Mouse (Mus musculus) limb, embryonic 11.5 days (tissue): ENCODE measurements around the gene Atg4a. TPM values are rescaled to one million over a fixed set of nuclear protein-coding genes. Genes with fewer than 3 reads are reported as not detected.

Source experiments
- ATAC-seq: fragments of 200-750 bp; cut with Nextera tagmentation; 2 replicates; pipeline ENCODE4 v1.8.0; 2017; ENCODE audit warnings: low read depth; ENCODE audit not compliant: insufficient number of reproducible peaks, low FRiP score, low TSS enrichment
- DNase-seq: peaks from one replicate; pipeline ENCODE4 v3.0.0-alpha.2; 2015; ENCODE audit warnings: low spot score
- H3K27ac ChIP-seq: fragments of 300-500 bp; sonication (generic); replicated peaks from 2 replicates; pipeline ENCODE4 v1.5.1; 2014; ENCODE audit warnings: low read depth, mild to moderate bottlenecking, low read length
- H3K27me3 ChIP-seq: fragments of 300-500 bp; sonication (generic); 2 replicates; pipeline ENCODE4 v1.6.1; 2014; ENCODE audit warnings: mild to moderate bottlenecking, low read length, mixed read lengths; ENCODE audit not compliant: control insufficient read depth, insufficient read depth
- H3K36me3 ChIP-seq: fragments of 300-500 bp; sonication (generic); 2 replicates; pipeline ENCODE4 v1.6.1; 2014; ENCODE audit warnings: mild to moderate bottlenecking, low read length, moderate library complexity, mixed read lengths; ENCODE audit not compliant: control insufficient read depth, insufficient read depth
- H3K4me1 ChIP-seq: fragments of 300-500 bp; sonication (generic); 2 replicates; pipeline ENCODE4 v1.6.1; 2014; ENCODE audit warnings: low read length, mixed read lengths; ENCODE audit not compliant: control insufficient read depth, insufficient read depth
- H3K4me2 ChIP-seq: fragments of 300-500 bp; sonication (generic); 2 replicates; pipeline ENCODE4 v1.6.1; 2014; ENCODE audit warnings: low read depth, mild to moderate bottlenecking, moderate library complexity; ENCODE audit not compliant: severe bottlenecking
- H3K4me3 ChIP-seq: fragments of 300-500 bp; sonication (generic); 2 replicates; pipeline ENCODE4 v1.5.1; 2014; ENCODE audit warnings: low read depth, low read length
- H3K9ac ChIP-seq: fragments of 300-500 bp; sonication (generic); 2 replicates; pipeline ENCODE4 v1.6.1; 2014; ENCODE audit warnings: mild to moderate bottlenecking, low read length
- H3K9me3 ChIP-seq: fragments of 300-500 bp; sonication (generic); 2 replicates; pipeline ENCODE4 v1.6.1; 2016; ENCODE audit warnings: low read length; ENCODE audit not compliant: control insufficient read depth
- WGBS: fragments of 180-500 bp; shearing (Covaris S2); extraction: QIAGEN DNeasy Blood & Tissue Kit; methylation state at CpG from one replicate; pipeline ENCODE4 v1.1.7; 2014; 5-methylcytosine and 5-hydroxymethylcytosine counted together
- polyA plus RNA-seq: library from polyadenylated mRNA; unstranded; fragments of >200 nt; fragmentation: Nextera tagmentation; extraction: Ambion mirVana; gene quantifications from 2 replicates; pipeline ENCODE4 v1.2.1, GENCODE M21; 2014

Gene Atg4a
- polyA plus RNA-seq, 1 experiment from 2014 or later = 15.3 TPM

DNA sequence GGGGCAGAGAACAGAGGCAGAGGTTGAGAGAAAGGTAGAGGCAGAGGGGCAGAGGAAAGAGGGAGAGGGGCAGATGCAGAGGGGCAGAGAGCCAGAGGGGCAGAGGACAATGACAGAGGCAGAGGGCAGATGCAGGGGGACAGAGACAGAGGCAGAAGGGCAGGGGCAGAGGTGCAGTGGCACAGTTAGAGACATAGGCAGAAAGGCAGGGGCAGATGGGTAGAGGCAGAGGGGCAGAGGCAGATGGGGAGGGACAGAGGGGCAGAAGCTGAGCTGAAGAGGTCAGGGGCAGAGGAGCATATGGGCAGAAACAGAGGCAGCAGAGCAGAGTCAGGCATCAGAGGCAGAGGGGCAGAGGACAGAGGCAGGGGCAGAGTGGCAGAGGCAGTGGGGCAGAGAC lies 42.2 kb downstream of the Atg4a start:
- no peaks in the 10 kb centered on the region for H3K9me3 ChIP-seq
- no peaks in the 10 kb centered on the region for H3K36me3 ChIP-seq
- peaks cover 14% of the 10 kb centered on the region for H3K27me3 ChIP-seq
- DNase-seq (no peak), ATAC-seq (no peak)
- no peak overlapping the region for H3K4me2 ChIP-seq
- no peak overlapping the region for H3K4me3 ChIP-seq
- H3K4me1 ChIP-seq = no peaks in the 10 kb centered on the region
- no peak overlapping the region for H3K27ac ChIP-seq
- no peak overlapping the region for H3K9ac ChIP-seq

DNA sequence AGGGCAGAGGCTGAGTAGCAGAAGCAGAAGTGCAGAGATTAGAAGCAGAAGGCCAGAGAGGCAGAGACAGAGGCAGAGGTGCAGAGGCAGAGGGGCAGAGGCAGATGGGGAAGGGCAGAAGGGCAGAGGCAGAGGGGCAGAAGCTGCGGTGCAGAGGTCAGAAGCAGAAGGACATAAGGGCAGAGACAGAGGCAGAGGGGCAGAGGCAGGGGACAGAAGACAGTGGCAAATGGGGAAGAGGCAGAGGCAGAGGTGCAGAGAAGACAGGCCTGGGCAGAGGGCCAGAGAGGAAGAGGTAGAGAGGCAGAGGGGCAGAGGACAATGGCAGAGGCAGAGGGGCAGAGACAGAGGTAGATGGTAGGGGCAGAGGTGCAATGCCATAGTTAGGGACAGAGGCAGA lies 193.0 kb downstream of the Atg4a start:
- Histone ChIP-seq H3K4me3 (no peak overlapping the region), H3K36me3 (no peaks in the 10 kb centered on the region), H3K4me1 (no peaks in the 10 kb centered on the region), H3K9me3 (no peaks in the 10 kb centered on the region), H3K4me2 (no peak overlapping the region), H3K27me3 (peaks cover 25% of the 10 kb centered on the region), H3K9ac (no peak overlapping the region), H3K27ac (no peak overlapping the region)
- ATAC-seq (no peak), DNase-seq (no peak)
- WGBS = 43% methylated on average over 1 of the region's 1 CpGs

DNA sequence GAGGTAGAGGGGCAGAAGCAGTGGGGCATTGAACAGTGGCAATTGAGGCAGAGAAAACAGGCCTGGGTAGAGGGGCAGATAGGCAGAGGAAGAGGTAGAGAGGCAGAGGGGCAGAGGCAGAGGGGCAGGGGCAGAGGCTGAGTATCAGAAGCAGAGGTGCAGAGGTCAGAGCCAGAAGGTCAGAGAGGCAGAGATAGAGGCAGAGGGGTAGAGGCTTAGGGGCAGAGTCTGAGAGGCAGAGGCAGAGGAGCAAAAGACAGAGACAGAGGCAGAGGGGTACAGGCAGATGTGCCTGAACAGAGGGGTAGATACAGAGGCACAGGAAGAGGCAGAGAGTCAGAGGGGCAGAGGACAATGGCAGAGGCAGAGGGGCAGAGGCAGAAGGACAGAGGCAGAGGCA lies 193.6 kb downstream of the Atg4a start:
- H3K9me3 ChIP-seq = no peaks in the 10 kb centered on the region
- H3K4me1 ChIP-seq = no peaks in the 10 kb centered on the region
- peaks cover 25% of the 10 kb centered on the region for H3K27me3 ChIP-seq
- DNase-seq (no peak), ATAC-seq (no peak)
- H3K4me2 ChIP-seq = no peak overlapping the region
- no peak overlapping the region for H3K27ac ChIP-seq
- no peak overlapping the region for H3K4me3 ChIP-seq
- no peak overlapping the region for H3K9ac ChIP-seq
- H3K36me3 ChIP-seq = no peaks in the 10 kb centered on the region

DNA sequence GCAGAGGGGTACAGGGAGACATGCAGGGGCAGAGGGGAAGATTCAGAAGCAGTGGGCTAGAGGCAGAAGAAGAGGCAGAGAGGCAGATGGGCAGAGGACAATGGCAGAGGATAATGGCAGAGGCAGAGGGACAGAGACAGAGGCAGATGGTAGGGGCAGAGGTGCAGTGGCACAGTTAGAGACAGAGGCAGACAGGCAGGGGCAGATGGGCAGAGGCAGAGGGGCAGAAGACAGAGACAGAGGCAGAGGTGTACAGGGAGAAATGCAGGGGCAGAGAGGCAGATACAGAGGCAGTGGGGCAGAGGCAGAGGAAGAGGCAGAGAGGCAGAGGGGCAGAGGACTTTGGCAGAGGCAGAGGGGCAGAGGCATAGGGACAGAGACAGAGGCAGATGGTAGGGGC lies 194.5 kb downstream of the Atg4a start:
- no peak overlapping the region for H3K4me2 ChIP-seq
- no peaks in the 10 kb centered on the region for H3K36me3 ChIP-seq
- peaks cover 28% of the 10 kb centered on the region for H3K27me3 ChIP-seq
- no peak overlapping the region for H3K9ac ChIP-seq
- DNase-seq (no peak), ATAC-seq (no peak)
- no peaks in the 10 kb centered on the region for H3K9me3 ChIP-seq
- H3K27ac ChIP-seq = no peak overlapping the region
- no peaks in the 10 kb centered on the region for H3K4me1 ChIP-seq
- H3K4me3 ChIP-seq = no peak overlapping the region

DNA sequence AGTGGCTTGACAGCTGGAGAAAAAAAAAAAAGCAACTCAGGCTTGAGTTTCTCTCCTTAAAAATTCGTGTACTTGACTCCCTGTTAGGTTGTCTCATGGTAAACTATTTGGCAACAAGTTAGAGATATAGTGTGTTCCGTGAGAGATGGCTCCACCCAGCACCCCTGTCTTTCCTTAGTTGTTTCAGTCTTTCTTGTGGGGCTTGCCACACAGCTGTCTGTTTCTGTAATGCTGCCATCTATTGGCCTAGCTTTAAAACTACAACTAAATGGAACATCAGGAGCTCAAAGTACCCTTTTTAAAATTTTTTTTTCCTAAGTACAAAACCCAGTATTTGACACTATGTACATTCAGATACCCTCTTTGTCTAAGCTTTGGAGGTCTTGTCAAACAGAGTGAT lies 200.0 kb downstream of the Atg4a start:
- no peaks in the 10 kb centered on the region for H3K36me3 ChIP-seq
- no peak for ATAC-seq
- no peaks in the 10 kb centered on the region for H3K4me1 ChIP-seq
- no peak for DNase-seq
- no peak overlapping the region for H3K4me2 ChIP-seq
- H3K27ac ChIP-seq = no peak overlapping the region
- no peak overlapping the region for H3K4me3 ChIP-seq
- H3K9ac ChIP-seq = no peak overlapping the region
- H3K27me3 ChIP-seq = peaks cover 17% of the 10 kb centered on the region
- H3K9me3 ChIP-seq = no peaks in the 10 kb centered on the region
- WGBS = 12% methylated on average over 2 of the region's 2 CpGs

DNA sequence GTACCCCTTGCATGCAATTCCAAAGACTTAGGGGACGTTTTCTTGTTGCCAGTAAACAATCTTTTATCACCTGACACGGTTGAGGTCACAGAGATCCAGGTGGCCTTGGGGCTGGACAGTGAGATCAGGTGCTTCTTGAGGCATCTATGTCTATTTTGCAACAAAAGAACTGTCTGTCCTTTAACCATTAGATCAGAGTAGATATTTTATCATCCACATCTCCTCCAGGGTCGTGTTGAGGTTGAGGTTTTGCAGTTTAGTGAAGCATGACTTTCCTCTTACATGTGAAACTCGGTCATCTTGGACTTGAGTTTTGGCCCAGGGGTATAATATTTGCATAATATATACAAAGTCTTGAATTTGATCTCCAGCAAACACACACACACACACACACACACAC lies 200.9 kb downstream of the Atg4a start:
- Histone ChIP-seq H3K9ac (no peak overlapping the region), H3K9me3 (no peaks in the 10 kb centered on the region), H3K27ac (no peak overlapping the region), H3K4me2 (no peak overlapping the region), H3K4me3 (no peak overlapping the region), H3K27me3 (peaks cover 8% of the 10 kb centered on the region), H3K4me1 (no peaks in the 10 kb centered on the region), H3K36me3 (no peaks in the 10 kb centered on the region)
- 68% methylated on average over 4 of the region's 4 CpGs for WGBS
- DNase-seq (no peak), ATAC-seq (no peak)

DNA sequence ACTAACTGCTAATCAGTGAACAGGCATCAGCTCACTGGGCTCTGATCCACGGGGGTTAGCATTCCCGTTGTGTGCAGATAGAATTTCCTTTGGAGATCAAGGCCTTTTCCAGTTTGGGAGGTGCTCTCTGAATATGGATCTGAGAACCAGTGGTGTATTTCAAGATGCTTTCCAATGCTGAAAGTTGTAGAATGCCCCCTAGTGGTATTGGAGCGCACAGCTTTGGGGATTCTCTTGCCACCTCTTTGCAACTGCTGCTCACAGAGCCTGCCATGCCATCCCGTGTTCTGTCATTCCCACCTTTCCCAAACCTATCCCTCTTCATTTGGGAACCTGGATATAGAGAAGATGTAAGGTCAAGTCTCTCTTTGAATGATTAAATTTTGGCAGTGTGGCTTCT lies 201.5 kb downstream of the Atg4a start:
- Histone ChIP-seq H3K4me2 (no peak overlapping the region), H3K27ac (no peak overlapping the region), H3K9me3 (no peaks in the 10 kb centered on the region), H3K4me1 (no peaks in the 10 kb centered on the region), H3K27me3 (peaks cover 5% of the 10 kb centered on the region; the same call in 1 of the 2 replicates), H3K36me3 (no peaks in the 10 kb centered on the region), H3K9ac (no peak overlapping the region), H3K4me3 (no peak overlapping the region)
- 45% methylated on average over 4 of the region's 4 CpGs for WGBS
- DNase-seq = peak; percentile 29
- ATAC-seq = no peak

DNA sequence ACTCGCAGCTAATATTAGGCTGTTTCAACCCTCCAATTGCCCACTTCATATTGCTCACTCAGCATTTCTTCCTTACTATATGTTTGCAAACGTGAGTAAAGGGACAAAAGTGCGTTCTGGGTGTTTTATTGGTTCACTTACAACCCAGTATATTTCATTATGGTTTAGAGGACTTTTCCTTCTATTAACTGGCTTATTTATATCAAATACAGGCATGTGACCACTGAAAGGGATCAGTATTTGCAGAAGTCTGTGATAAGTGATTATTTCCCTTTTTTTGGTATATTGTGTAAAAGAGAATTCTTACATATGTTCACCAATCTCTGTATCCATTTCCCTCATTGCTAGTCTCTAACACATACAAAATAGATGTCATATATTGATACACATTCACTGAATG lies 203.7 kb downstream of the Atg4a start:
- 79% methylated on average over 3 of the region's 3 CpGs for WGBS
- no peak overlapping the region for H3K9ac ChIP-seq
- no peaks in the 10 kb centered on the region for H3K36me3 ChIP-seq
- no peak overlapping the region for H3K4me2 ChIP-seq
- H3K27me3 ChIP-seq = 0 out of 2 replicates have a peak, but pooled peaks cover 3% of the 10 kb centered on the region
- no peak for DNase-seq
- H3K9me3 ChIP-seq = no peaks in the 10 kb centered on the region
- no peak for ATAC-seq
- no peaks in the 10 kb centered on the region for H3K4me1 ChIP-seq
- H3K27ac ChIP-seq = no peak overlapping the region
- H3K4me3 ChIP-seq = no peak overlapping the region

DNA sequence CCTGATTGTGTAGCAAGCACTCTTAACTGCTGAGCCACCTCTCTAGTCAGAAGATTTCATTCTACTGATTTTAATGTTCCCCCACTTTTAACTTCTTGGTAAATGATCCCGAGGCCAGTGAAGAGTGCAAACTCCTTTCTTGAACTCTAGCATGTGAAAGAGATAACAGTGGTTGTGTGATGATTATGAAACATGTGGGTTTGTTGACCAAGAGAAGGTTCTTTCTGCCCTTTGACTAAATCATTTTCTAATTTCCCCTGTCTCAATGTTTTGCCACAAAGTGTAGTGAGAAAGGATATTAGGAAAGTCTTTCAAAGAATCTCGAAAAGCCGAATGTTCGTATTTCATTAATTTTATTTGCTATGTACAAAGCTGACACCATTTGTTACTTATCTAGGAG lies 208.4 kb downstream of the Atg4a start:
- ATAC-seq (no peak), DNase-seq (no peak)
- no peak overlapping the region for H3K9ac ChIP-seq
- 93% methylated on average over 4 of the region's 4 CpGs for WGBS
- peaks cover 10% of the 10 kb centered on the region for H3K27me3 ChIP-seq
- no peak overlapping the region for H3K4me3 ChIP-seq
- H3K4me1 ChIP-seq = no peaks in the 10 kb centered on the region
- H3K36me3 ChIP-seq = no peaks in the 10 kb centered on the region
- H3K9me3 ChIP-seq = no peaks in the 10 kb centered on the region
- no peak overlapping the region for H3K27ac ChIP-seq
- no peak overlapping the region for H3K4me2 ChIP-seq
